Mouse (Mus musculus): ENCODE measurements around the gene Ino80d.

Gene Ino80d

DNA sequence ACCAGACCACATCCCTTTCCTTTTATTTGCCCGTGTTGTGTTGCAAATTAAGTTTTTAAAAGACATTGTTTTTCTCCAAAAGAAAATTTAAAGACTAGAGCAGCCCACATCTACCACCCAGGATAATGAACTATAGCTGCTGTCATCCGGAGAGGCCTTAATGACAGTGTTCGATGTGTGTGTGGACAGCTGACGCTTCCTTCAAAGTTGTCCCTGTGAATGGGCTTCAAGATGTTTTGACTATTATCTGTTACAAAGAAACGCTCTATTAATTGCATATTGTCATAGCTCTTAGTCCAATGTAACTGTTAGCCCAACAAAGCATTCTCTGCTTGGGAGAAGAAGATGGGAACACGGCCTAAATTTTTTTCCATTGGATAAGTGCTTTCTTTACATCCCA, 200.0 kb downstream of the Ino80d start:
- DNase-seq (ENCODE audit: low spot score in 2 of 2), result no peak

DNA sequence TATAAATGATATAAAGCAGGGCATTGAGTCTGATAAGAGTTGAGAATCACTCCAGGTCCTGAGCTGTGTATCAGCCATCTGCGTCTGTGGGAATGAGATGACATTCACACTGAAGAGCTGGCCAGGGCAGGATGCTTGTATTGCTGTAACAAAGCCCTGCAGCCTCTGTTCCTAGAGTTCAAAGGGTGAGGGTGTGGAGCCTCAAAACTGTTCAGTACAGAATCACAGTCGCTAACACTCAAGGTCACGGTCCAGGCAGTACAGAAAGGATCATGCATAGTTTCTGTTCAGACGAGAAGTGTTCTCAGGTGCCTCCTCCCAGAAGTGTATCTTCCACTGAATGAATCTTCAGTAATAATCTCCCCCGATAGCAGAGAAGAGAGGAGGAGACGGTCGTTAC, 203.0 kb downstream of the Ino80d start:
- no peak for DNase-seq (ENCODE audit: low spot score in 2 of 2)

DNA sequence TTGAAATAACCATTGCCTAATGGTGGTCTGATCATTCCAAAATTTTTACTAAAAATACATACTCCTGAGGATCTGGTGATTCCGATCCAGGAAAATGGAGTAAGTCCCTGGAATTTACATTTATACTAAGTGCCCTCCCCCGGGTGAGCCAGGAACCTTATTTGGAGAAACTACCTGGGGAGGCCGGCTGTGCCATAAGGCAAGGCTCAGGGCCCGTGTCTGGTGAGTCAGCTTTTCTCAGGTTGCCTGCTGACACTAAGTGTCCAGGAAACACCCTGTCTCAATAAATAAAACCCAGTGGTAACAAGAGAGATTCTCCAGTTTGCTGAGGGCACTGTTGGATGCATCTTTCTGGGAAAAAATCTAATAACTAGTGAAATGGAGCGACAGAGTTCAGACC, 205.3 kb downstream of the Ino80d start:
- no peak for DNase-seq (ENCODE audit: low spot score in 2 of 2)

DNA sequence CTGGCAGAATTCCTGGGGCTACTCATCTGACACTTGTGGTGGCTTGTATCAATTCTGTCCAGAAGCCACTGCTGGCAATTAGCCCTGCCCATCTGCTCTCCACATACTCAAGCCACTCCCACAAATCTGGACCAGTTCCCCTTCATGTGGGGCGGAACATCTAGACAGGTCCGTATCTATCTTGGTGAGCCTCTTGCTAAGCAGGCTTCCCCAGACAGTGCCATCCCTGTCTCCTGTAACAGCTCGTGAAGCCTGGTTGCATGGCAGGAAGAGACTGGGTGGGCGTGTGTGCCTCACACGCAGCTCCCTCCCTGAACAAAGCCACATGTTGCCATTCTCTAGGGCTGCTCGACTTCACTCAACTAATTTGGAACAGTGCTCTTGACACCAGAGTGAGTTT, 206.0 kb downstream of the Ino80d start:
- no peak for DNase-seq (ENCODE audit: low spot score in 2 of 2)

Measured in heart, adult 9 months (tissue).